Mouse (Mus musculus) activated CD4-positive, CD25-positive, alpha-beta regulatory T cell, adult 4 months (primary cell): ENCODE measurements around the gene Ccdc88b. TPM values are rescaled to one million over a fixed set of nuclear protein-coding genes. Genes with fewer than 3 reads are reported as not detected.

Experiments used
- ATAC-seq: one replicate; pipeline ENCODE4 v1.8.0; 2017
- polyA plus RNA-seq, 2 experiments: library from polyadenylated mRNA; unstranded; fragments of 100-300 nt; shearing (Covaris generic); gene quantifications; one replicate each; pipeline ENCODE4 v1.2.1; 2017

Ccdc88b gene
- polyA plus RNA-seq, 2 experiments from 2014 or later, result 3.8 to 6.5 TPM

DNA sequence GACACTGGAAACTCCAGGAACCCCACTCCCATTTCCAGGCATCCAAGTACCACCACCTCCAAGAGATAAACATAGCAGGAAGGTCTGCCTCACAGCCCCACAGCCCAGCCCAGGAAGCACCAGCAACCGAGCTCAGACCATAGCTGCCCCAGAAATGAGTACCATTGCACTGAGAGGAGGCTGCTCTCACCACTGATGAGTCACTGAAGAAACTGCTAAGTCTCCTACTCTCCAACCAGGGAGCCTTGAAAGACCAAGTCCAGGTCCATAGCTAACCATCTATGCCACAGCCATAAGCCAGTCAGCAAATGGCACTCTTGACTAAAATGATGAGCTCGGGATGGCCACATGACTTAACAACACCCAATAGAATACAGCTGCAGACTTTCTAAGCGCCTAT is 31.4 kb downstream of the Ccdc88b start:
- ATAC-seq, result no peak

DNA sequence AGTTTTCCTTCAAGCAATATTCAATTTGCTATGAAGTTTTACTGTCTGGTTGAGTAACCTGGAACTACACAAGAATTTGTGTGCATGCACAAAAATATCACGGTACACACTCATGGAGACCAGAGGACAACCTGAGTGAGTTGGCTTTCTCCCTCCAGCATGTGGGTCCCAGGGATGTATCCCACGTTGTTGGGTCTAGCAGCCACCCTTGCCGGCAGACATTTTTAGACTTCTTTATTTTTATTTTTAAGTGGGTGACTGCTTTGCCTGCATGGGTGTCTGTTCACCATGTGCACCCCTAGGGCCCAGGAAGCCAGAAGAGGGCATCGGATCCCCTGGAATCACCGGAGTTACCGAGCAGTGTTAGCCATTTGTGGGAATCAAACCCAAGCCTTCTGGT is 32.6 kb downstream of the Ccdc88b start:
- ATAC-seq, result no peak

DNA sequence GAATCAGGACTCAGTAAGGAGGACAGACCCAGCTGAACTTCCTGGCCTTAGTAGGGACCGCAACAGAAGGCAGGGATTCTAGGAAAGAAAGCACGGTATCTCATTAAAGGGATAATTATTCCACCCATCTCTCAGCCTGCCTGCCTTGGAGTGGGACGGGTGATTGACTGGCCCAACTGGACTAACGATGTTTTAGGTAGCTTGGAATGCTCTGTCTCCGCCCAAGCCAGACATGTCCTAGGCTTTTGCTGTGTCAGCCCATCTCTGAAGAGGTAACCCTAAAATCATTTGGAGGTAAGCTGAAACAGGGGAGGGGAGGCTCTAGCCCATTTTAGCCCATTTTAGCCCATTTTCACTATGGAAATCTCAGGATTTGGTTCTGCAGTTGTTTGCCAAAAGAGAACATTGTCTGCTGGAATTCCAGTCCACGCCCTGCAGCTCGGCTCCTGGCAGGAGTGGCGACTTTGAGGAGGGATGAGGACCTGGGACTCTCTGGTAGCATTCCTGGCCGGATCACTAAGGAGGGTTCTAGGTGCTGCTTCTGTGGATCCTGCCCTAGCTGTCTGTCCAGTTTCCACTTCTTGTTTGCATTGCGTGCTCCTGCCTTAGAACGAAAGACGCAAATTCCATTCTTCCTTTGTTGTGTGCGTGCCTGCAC is 37.3 kb downstream of the Ccdc88b start:
- ATAC-seq, result no peak

DNA sequence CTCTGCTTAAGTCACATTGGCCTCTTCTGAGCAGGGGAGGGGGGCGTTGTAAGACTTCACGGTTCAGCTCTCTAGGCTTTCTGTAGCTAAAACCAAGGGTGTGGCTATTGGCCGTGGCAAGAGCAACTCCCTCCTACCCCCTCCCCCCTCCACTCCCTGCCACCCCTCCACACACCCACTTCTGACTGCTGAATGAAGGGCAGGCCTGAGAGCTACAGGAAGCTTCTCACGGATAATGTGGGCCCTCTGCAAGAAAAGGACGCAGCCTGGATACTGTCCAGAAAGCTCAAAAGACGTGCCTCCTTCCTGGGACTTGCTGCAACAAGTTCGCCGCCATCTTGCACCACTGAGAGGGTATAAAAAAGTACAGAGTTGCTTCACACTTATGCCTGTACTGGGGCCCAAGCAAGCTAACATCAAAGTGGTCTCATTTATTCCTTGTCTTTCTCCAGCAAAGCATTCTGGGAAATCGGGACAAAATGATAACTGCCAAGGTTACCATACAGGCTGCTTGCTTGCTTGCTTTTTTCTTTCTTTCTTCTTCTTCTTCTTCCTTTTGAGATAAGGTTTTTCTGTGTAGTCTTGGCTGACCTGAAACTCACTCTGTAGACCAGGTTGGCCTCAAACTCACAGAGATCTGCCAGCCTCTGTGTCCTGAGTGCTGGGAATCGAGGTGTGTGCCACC is 38.7 kb downstream of the Ccdc88b start:
- ATAC-seq, result no peak

GRCm38 (mm10) chr19:6814958-6815357 is 43.1 kb downstream of the Ccdc88b start:
- no peak for ATAC-seq

DNA sequence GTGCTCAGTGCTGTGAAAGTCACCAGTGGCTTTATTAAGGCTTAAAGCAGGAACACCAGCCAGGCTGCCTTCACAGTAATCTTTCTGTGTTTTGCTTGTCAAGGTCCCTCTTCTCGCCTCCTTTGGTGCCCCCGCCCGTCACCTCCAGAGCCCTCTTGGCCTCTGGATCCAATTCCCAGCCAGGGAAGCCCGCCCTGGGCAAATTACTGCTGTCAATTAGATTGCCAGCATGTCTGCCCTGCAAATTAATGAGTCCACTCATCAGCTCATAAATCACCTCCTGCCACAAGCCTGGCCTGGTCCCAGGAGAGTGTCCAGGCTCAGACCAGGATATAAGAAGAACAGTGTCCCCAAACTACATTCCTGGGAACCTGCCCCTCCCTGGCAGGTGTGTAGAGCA is 43.6 kb downstream of the Ccdc88b start:
- ATAC-seq, result no peak

Other genes starting within 250 kb of the Ccdc88b start
- 1 to 10 TPM; 6.2 to 9.2 TPM for gene Rps6ka4, start 17.6 kb downstream of the Ccdc88b start, polyA plus RNA-seq
- gene Trmt112, start 51.5 kb upstream of the Ccdc88b start, polyA plus RNA-seq, result 100 to 1,000 TPM; 183 to 217 TPM
- 100 to 1,000 TPM; 244 to 253 TPM for gene Prdx5, start 51.9 kb upstream of the Ccdc88b start, polyA plus RNA-seq
- 1 to 10 TPM; 3.1 to 3.8 TPM for gene Esrra, start 63.6 kb upstream of the Ccdc88b start, polyA plus RNA-seq
- gene Catsperz, start 67.2 kb upstream of the Ccdc88b start, polyA plus RNA-seq, result not detected
- gene Kcnk4, start 76.3 kb upstream of the Ccdc88b start, polyA plus RNA-seq, result not detected
- gene Bad, start 83.7 kb upstream of the Ccdc88b start, polyA plus RNA-seq, result 10 to 100 TPM; 42.6 to 60.5 TPM
- 10 to 100 TPM in 1 of 2 experiments, 1 to 10 TPM in 1; 9.8 to 11.5 TPM for gene Gpr137, start 84.3 kb upstream of the Ccdc88b start, polyA plus RNA-seq
- gene Ppp1r14b, start 116.8 kb upstream of the Ccdc88b start, polyA plus RNA-seq, result 10 to 100 TPM; 14.2 to 26.1 TPM
- gene Plcb3, start 118.3 kb upstream of the Ccdc88b start, polyA plus RNA-seq, result 1 to 10 TPM; 3.2 to 5.1 TPM
- 10 to 100 TPM; 54.3 to 76.4 TPM for gene Fkbp2, start 122.3 kb upstream of the Ccdc88b start, polyA plus RNA-seq
- gene Vegfb, start 129.4 kb upstream of the Ccdc88b start, polyA plus RNA-seq, result 1 to 10 TPM; 2.5 to 2.6 TPM
- 10 to 100 TPM; 44.8 to 46.0 TPM for gene Dnajc4, start 134.4 kb upstream of the Ccdc88b start, polyA plus RNA-seq
- gene Nudt22, start 137.9 kb upstream of the Ccdc88b start, polyA plus RNA-seq, result 10 to 100 TPM; 29.8 to 33.4 TPM
- 1 to 10 TPM; 4.5 to 7.3 TPM for gene Trpt1, start 137.9 kb upstream of the Ccdc88b start, polyA plus RNA-seq
- gene Fermt3, start 161.3 kb upstream of the Ccdc88b start, polyA plus RNA-seq, result 100 to 1,000 TPM; 208 to 288 TPM
- gene Stip1, start 181.8 kb upstream of the Ccdc88b start, polyA plus RNA-seq, result 100 to 1,000 TPM; 105 to 165 TPM
- 1 to 10 TPM in 1 of 2 experiments, under 1 TPM in 1; 0.82 to 2.6 TPM for gene Macrod1, start 198.6 kb upstream of the Ccdc88b start, polyA plus RNA-seq
- not detected for gene Flrt1, start 247.5 kb upstream of the Ccdc88b start, polyA plus RNA-seq